Mouse (Mus musculus) stomach, embryonic 14.5 days (tissue): ENCODE measurements around the gene Ikbke. TPM values are rescaled to one million over a fixed set of nuclear protein-coding genes. Genes with fewer than 3 reads are reported as not detected.

Experiments used
- ATAC-seq: fragments of 200-750 bp; cut with Nextera tagmentation; 2 replicates; pipeline ENCODE4 v1.8.0; 2017; ENCODE audit warnings: low read depth, moderate TSS enrichment; ENCODE audit not compliant: insufficient number of reproducible peaks, insufficient read depth, low FRiP score
- H3K27ac ChIP-seq: fragments of 300-500 bp; sonication (generic); 2 replicates; pipeline ENCODE4 v1.5.1; 2014; ENCODE audit warnings: mild to moderate bottlenecking, low read length, moderate library complexity, mixed read lengths
- H3K27me3 ChIP-seq: fragments of 300-500 bp; sonication (generic); 2 replicates; pipeline ENCODE4 v1.6.1; 2014; ENCODE audit warnings: low read length, control low read depth, mixed read lengths; ENCODE audit not compliant: control insufficient read depth, insufficient read depth
- H3K36me3 ChIP-seq: fragments of 300-500 bp; sonication (generic); 2 replicates; pipeline ENCODE4 v1.6.1; 2014; ENCODE audit warnings: mild to moderate bottlenecking, control low read depth, low read length, moderate library complexity, mixed read lengths; ENCODE audit not compliant: control insufficient read depth, insufficient read depth
- H3K4me1 ChIP-seq: fragments of 300-500 bp; sonication (generic); 2 replicates; pipeline ENCODE4 v1.6.1; 2014; ENCODE audit warnings: low read length, control low read depth, mixed read lengths; ENCODE audit not compliant: control insufficient read depth, insufficient read depth
- H3K4me2 ChIP-seq: fragments of 300-500 bp; sonication (generic); replicated peaks from 2 replicates; pipeline ENCODE4 v1.6.1; 2014; ENCODE audit warnings: low read depth, low read length, control low read depth
- H3K4me3 ChIP-seq: fragments of 300-500 bp; sonication (generic); 2 replicates; pipeline ENCODE4 v1.5.1; 2014; ENCODE audit warnings: low read depth, low read length, control low read depth
- H3K9ac ChIP-seq: fragments of 300-500 bp; sonication (generic); replicated peaks from 2 replicates; pipeline ENCODE4 v1.6.1; 2014; ENCODE audit warnings: low read depth, mild to moderate bottlenecking, control low read depth, low read length, moderate library complexity, mixed read lengths
- H3K9me3 ChIP-seq: fragments of 300-500 bp; sonication (generic); 2 replicates; pipeline ENCODE4 v1.6.1; 2016; ENCODE audit warnings: low read depth, low read length, control low read depth; ENCODE audit not compliant: control insufficient read depth
- WGBS: fragments of 180-500 bp; shearing (Covaris S2); extraction: QIAGEN DNeasy Blood & Tissue Kit; methylation state at CpG from one replicate; pipeline ENCODE4 v1.1.7; 2014; 5-methylcytosine and 5-hydroxymethylcytosine counted together
- polyA plus RNA-seq: library from polyadenylated mRNA; unstranded; fragments of >200 nt; fragmentation: Nextera tagmentation; extraction: Ambion mirVana; gene quantifications from 2 replicates; pipeline ENCODE4 v1.2.1, GENCODE M21; 2014

Gene Ikbke
- polyA plus RNA-seq, 1 experiment from 2014 or later, result 6.1 TPM

DNA sequence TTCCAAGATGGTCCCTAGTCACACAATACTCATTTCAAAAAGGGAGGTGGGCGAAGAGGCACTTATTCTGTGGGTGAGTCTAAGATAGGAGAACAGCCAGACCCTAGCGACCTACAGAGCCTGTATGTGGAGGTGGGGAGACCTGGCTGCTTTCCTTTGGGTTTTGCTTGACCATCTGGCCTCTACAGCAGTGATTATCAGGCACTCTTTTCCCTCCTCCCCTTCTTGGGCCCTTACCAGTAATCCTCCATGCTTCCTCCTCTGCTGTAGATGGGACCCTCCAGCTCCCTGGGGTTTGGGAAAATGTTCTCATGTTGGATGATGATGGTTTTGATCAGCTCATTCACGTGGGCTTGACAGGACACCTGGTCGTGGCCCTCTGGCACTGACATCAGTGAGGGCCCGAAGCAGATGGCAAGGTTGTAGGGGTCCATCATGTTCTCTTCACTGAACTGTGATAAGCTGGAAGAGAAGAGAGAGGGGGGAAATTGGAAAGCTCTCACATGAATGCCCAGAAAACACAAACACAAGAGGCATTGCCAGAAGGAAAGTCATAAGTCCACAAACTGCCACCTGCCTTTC is 30.9 kb upstream of the Ikbke start:
- H3K9me3 ChIP-seq, result no peaks in the 10 kb centered on the region
- ATAC-seq, result no peak
- no peaks in the 10 kb centered on the region for H3K4me1 ChIP-seq
- H3K4me3 ChIP-seq, result no peak overlapping the region
- no peak overlapping the region for H3K9ac ChIP-seq
- no peak overlapping the region for H3K4me2 ChIP-seq
- 89% methylated on average over 5 of the region's 5 CpGs for WGBS
- peaks cover 28% of the 10 kb centered on the region for H3K36me3 ChIP-seq
- no peak overlapping the region for H3K27ac ChIP-seq
- H3K27me3 ChIP-seq, result no peaks in the 10 kb centered on the region

- Histone ChIP-seq H3K36me3 (peaks cover 11% of the 10 kb centered on the region), H3K9ac (no peak overlapping the region)
Measured at GRCm38 (mm10) chr1:131300750-131301149, 21.3 kb upstream of the Ikbke start.

DNA sequence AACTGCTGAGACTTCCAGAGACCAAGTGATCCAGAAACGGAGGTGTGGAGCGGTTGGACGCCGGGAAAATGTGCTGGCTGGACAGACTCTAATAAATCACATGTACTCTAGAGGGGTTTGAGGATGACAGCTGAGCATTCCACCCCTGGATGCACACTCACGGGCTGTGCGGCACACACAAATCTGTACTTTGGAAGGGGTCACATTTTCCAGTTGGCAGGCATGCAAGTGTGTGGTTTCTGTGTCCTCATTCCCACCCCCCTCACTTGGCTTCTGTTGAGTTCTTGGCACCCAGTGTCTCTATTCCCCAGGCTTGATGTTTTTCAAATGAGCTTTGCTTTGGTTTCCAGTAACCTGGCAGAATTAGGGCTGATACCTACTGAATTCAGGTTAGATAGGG is 20.4 kb upstream of the Ikbke start:
- no peaks in the 10 kb centered on the region for H3K27me3 ChIP-seq
- H3K4me3 ChIP-seq, result no peak overlapping the region
- no peak overlapping the region for H3K4me2 ChIP-seq
- H3K36me3 ChIP-seq, result peaks cover 17% of the 10 kb centered on the region
- H3K9ac ChIP-seq, result no peak overlapping the region
- no peaks in the 10 kb centered on the region for H3K4me1 ChIP-seq
- no peak for ATAC-seq
- no peak overlapping the region for H3K27ac ChIP-seq
- no peaks in the 10 kb centered on the region for H3K9me3 ChIP-seq
- WGBS, result 65% methylated on average over 6 of the region's 6 CpGs

More at GRCm38 (mm10) chr1:131300750-131301149, 21.3 kb upstream of the Ikbke start:
- H3K27me3 ChIP-seq, result no peaks in the 10 kb centered on the region
- H3K4me1 ChIP-seq, result no peaks in the 10 kb centered on the region
- H3K4me2 ChIP-seq, result no peak overlapping the region
- no peak overlapping the region for H3K4me3 ChIP-seq
- no peak overlapping the region for H3K27ac ChIP-seq
- H3K9me3 ChIP-seq, result no peaks in the 10 kb centered on the region
- ATAC-seq, result no peak
- 91% methylated on average over 2 of the region's 2 CpGs for WGBS

DNA sequence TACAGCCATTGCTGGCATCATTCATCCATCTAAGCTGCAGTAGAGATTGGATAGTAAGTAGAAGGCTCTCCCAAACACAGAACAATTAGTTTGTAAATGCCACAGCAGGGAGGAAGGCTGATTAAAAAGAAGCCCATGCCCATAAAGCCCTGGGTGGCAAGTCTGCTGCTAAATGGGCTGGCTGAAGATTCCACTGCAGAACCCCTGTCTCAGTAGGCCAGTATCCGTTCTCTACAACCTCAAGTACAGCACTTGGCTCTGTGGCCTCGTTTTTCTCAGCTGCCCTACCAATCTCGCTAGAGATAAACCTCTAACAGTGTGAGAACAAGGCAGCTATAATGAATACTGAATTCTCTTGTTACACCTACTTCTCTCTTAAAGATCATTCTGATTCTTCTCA is 19.8 kb upstream of the Ikbke start:
- Histone ChIP-seq H3K4me1 (no peaks in the 10 kb centered on the region), H3K36me3 (peaks cover 19% of the 10 kb centered on the region), H3K9me3 (no peaks in the 10 kb centered on the region), H3K4me3 (no peak overlapping the region), H3K27ac (no peak overlapping the region), H3K4me2 (no peak overlapping the region), H3K27me3 (no peaks in the 10 kb centered on the region), H3K9ac (no peak overlapping the region)
- no peak for ATAC-seq
- WGBS, result 76% methylated on average over 3 of the region's 3 CpGs

DNA sequence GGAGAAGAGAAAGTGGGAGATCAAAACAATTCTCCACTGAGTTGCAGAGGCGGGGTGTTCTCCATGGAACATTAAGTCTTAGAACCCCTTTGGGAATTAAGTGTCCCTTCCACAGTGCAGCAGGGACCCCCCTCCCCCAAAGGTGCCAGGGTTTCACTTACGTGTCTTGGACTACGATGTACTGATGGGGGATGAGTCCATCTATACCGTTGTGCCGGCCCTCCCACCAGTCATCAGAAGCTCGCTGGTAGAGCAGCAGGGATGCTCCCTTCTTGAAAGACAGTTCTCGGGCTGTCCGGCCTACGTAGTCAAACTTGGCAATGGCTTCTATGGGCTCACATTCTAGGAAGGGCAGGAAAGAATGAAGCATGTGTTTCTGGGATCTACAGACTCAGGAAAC is 18.8 kb upstream of the Ikbke start:
- no peak for ATAC-seq
- Histone ChIP-seq H3K27me3 (no peaks in the 10 kb centered on the region), H3K36me3 (peaks cover 19% of the 10 kb centered on the region), H3K27ac (no peak overlapping the region), H3K9ac (no peak overlapping the region), H3K9me3 (no peaks in the 10 kb centered on the region), H3K4me1 (no peaks in the 10 kb centered on the region), H3K4me2 (no peak overlapping the region), H3K4me3 (no peak overlapping the region)
- WGBS, result 90% methylated on average over 9 of the region's 9 CpGs

DNA sequence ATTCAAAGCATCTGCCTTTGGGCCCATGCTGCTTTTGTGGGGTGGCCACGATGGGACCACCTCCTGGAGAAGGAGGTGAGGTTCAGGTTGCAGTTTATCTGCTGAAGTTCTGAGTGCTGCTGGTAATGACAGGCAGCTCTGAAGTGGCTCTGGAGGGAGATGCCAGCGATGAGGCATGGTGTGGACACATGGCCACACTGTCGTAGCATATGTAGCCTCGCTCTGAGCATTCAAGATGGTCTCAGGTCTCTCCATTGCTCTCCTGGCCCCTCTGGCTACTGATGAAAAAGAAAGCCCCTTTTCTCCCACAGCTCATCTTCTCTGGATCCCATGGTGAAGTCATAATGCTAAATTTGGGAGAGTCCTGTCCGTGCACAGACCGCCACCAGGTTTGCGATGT is 17.3 kb upstream of the Ikbke start:
- Histone ChIP-seq H3K27me3 (no peaks in the 10 kb centered on the region), H3K9ac (no peak overlapping the region), H3K4me2 (no peak overlapping the region), H3K36me3 (peaks cover 19% of the 10 kb centered on the region), H3K4me3 (no peak overlapping the region), H3K27ac (no peak overlapping the region), H3K9me3 (no peaks in the 10 kb centered on the region), H3K4me1 (no peaks in the 10 kb centered on the region)
- 88% methylated on average over 7 of the region's 7 CpGs for WGBS
- ATAC-seq, result no peak

GRCm38 (mm10) chr1:131295200-131295599 is 15.8 kb upstream of the Ikbke start:
- H3K4me3 ChIP-seq, result no peak overlapping the region
- no peaks in the 10 kb centered on the region for H3K4me1 ChIP-seq
- no peak overlapping the region for H3K27ac ChIP-seq
- no peak for ATAC-seq
- H3K9ac ChIP-seq, result no peak overlapping the region
- WGBS, result 87% methylated on average over 8 of the region's 8 CpGs
- no peaks in the 10 kb centered on the region for H3K27me3 ChIP-seq
- no peak overlapping the region for H3K4me2 ChIP-seq
- H3K36me3 ChIP-seq, result peaks cover 18% of the 10 kb centered on the region
- H3K9me3 ChIP-seq, result no peaks in the 10 kb centered on the region

GRCm38 (mm10) chr1:131293922-131294250 is 14.5 kb upstream of the Ikbke start:
- ATAC-seq, result no peak
- WGBS, result 97% methylated on average over 2 of the region's 2 CpGs

GRCm38 (mm10) chr1:131293221-131293921 is 14.0 kb upstream of the Ikbke start:
- H3K4me2 ChIP-seq, result no peak overlapping the region
- H3K36me3 ChIP-seq, result peaks cover 18% of the 10 kb centered on the region
- H3K9me3 ChIP-seq, result no peaks in the 10 kb centered on the region
- no peaks in the 10 kb centered on the region for H3K27me3 ChIP-seq
- H3K27ac ChIP-seq, result no peak overlapping the region
- no peak overlapping the region for H3K9ac ChIP-seq
- 87% methylated on average over 4 of the region's 4 CpGs for WGBS
- H3K4me1 ChIP-seq, result no peaks in the 10 kb centered on the region
- no peak overlapping the region for H3K4me3 ChIP-seq
- no peak for ATAC-seq

More at GRCm38 (mm10) chr1:131293922-131294250, 14.5 kb upstream of the Ikbke start:
- H3K9ac ChIP-seq, result no peak overlapping the region
- H3K4me1 ChIP-seq, result no peaks in the 10 kb centered on the region
- H3K27me3 ChIP-seq, result no peaks in the 10 kb centered on the region
- H3K36me3 ChIP-seq, result peaks cover 17% of the 10 kb centered on the region
- H3K27ac ChIP-seq, result no peak overlapping the region
- H3K9me3 ChIP-seq, result no peaks in the 10 kb centered on the region
- no peak overlapping the region for H3K4me3 ChIP-seq
- H3K4me2 ChIP-seq, result no peak overlapping the region
